Mouse (Mus musculus) liver, postnatal 0 days (tissue): Measurements from ENCODE around the gene Pet117.

Experiments used
- CTCF ChIP-seq: sonication (generic); IDR thresholded peaks from 2 replicates; pipeline ENCODE4 v1.5.1; 2016; ENCODE audit warnings: antibody characterized with exemption, low read depth
- EP300 ChIP-seq: IDR thresholded peaks from 2 replicates; pipeline ENCODE4 v1.6.1; 2016; ENCODE audit warnings: antibody characterized with exemption, low read depth, mild to moderate bottlenecking

DNA sequence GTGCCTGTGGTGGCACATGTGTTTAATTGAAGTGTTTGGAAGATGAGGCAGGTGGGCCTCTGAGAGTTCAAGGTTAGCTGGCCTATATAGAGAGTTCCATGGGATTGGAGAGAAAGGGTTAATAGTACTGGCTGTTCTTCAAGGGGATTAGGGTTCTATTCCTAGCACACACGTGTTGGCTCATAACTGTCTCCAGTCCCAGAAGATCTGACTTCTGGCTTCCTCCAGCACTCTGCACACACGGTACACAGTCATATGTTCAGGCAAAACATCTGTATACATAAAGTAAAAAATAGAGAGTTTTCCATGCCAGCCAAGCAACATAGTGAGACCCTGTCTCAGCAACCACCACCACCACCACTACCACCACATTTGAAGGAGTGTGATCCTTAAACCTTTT is 17.5 kb downstream of the Pet117 start:
- no peak for TF ChIP-seq CTCF
- TF ChIP-seq EP300, result no peak
